Mouse (Mus musculus): ENCODE measurements around the gene Socs3.

DNA sequence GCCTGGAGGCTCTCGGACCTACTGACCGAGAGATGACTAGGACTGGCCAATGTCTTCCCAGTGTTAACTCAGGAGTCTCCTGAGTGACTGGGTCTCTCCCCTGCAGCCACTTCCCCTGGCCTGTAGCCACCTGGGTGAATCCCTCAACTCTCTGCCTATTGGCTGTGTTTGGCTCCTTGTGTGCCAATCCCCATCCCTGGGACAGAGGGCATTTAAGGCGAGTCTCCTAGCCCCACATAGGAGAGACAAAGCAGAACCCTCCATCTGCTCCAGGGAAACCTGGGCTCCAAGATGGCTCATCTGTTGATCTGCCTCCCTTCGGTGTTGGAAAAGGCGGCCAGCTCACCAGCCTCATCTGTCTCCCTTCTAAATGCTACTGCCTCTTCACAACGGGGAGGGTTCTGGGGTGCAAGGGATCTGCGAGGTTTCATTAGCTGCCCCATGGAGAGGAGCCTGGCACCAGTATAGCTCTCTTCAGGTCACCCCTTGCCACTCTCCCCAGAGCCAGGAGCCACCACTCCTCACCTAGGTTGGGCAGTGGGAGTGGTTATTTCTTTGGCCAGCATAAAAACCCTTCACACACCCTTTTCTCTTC lies 3.2 kb downstream of the Socs3 start:
- TF ChIP-seq CTCF (IDR thresholded peaks at IDR 0.05; ENCODE audit: borderline replicate concordance, control insufficient read depth, extremely low read depth, insufficient read depth, low read length, poor library complexity) (no peak), POLR2A (IDR thresholded peaks at IDR 0.05; ENCODE audit: control insufficient read depth, extremely low read depth, insufficient read depth, low read length, poor library complexity) (0 out of 2 replicates have a peak, but pooled peaks have one; percentile 25)

Data from thymus, adult 2 months (tissue).